Mouse (Mus musculus) skeletal muscle tissue, adult 2 months (tissue): Measurements from ENCODE around the gene Muc5b.

ENCODE experiments used
- DNase-seq: peaks from one replicate; pipeline ENCODE4 v3.0.0-alpha.2; 2012; ENCODE audit warnings: low read depth, low spot score

The Muc5b gene

GRCm38 (mm10) chr7:141902269-141902729, 63.4 kb downstream of the Muc5b start:
- DNase-seq: peak; percentile 99

- no peak for DNase-seq
Observed at GRCm38 (mm10) chr7:141902791-141903190, 63.9 kb downstream of the Muc5b start.

- DNase-seq: no peak
Observed at GRCm38 (mm10) chr7:141908591-141908990, 69.7 kb downstream of the Muc5b start.

GRCm38 (mm10) chr7:141911305-141911704, 72.4 kb downstream of the Muc5b start:
- no peak for DNase-seq

- no peak for DNase-seq
Observed at GRCm38 (mm10) chr7:141918407-141918806, 79.5 kb downstream of the Muc5b start, which contains the start of gene Tollip. TSS of gene Tollip (minus strand) at chr7:141918507.
